Mouse (Mus musculus) kidney, postnatal 4 days (tissue): ENCODE measurements at regions not wholly inside any gene's neighbourhood (a gene's known extent, or its start where the extent isn't known, plus 50 kb on each side); places are given as distances from the start of the nearest gene placed in this dataset.

Experiments
- DNase-seq, 2 experiments: peaks; one replicate each; pipeline ENCODE4 v3.0.0; 2021; ENCODE audit warnings: mixed read lengths in 2 of 2

DNA sequence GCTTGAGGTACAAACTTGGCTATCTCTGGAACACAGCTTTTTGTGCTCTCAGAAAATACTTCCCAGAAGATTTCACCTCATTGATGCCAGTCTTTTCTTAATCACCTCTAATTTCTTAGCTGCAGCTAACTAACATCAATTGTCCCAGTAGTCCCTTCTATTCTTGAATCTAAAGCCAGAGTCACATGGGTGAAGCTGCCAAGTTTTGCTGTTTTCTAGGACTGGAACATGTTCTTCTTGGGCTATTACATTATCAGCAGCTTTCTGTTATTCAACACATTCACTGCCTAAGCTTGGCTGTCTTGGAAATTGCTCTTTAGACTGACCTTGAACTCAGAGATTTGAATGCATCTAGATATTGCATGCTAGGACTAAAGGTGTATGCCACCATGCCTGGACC is 583.9 kb downstream of the Cetn3 start:
- no peak for DNase-seq

DNA sequence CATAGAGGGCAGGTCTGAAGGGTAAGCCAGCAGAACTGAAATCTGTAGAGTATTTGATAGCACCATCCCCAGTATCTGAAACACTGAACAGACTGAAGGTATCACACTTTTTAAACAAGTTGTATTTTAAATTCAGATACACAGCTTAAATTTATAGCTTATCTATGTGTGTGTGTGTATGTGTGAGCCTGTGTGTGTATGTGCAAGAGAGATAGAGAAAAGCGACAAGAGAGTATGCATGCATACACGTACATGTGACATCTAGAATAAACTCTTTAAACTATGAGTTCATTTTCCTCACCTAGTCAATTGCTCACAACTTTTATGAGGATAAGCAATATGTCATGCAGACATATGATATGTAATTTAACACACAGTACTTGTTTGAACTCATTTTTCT is 588.7 kb downstream of the Cetn3 start:
- no peak for DNase-seq

DNA sequence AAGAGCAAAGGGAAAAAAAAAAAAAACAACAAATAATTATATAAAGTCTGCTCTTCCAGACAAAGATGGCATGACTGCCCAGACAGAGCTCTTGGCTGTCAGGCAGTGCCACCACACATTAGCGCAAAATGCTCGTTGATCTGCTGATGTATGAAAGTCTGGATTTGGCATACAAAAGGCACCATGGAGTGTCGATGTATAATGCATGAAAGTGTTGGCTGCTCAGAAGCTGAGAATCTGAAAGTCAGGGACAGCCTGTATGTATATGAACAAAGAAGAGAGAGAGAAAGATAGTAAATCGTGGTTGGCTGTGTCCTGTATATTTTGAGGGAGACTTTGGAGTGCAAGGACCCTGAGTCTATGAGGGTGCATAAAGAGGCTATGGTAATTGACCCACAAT is 589.7 kb downstream of the Cetn3 start:
- no peak for DNase-seq

DNA sequence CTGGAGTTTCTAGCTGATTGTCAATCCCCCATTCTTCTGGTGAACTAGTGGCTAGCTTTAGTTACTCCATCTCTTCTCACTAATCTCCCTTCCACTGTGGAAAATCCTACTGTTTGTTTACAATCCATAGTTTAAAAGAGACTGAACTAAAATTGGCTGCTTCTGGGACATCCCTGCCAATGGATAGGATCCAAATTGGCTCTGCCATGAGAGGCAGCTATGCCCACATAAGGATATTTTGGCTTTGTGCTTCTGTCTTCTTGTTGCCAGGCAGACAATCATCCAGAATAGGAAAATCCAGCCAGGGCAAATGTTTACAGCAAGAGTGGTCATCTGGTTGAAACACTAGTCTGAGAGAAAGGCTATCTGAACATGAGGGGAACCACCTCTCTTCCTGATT is 610.0 kb downstream of the Cetn3 start:
- DNase-seq: no peak

DNA sequence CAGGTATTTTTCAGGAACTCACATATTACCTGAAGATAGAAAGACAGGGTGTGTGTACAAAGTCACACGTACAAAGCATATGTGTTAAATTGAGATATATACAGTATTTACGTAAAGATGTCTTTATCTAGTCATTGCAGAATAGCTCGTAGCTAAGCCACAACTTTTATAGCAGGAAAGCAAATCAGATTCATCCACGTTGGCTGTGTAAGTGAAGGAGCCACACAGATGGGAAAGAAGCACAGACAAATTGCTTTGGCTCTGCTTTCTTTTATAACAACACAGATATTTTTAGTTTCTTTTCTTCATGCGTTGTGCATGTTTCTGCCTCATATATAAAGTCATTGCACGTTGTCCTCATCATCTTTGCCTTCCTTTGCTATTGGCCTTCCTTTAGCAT is 610.6 kb downstream of the Cetn3 start:
- no peak for DNase-seq

DNA sequence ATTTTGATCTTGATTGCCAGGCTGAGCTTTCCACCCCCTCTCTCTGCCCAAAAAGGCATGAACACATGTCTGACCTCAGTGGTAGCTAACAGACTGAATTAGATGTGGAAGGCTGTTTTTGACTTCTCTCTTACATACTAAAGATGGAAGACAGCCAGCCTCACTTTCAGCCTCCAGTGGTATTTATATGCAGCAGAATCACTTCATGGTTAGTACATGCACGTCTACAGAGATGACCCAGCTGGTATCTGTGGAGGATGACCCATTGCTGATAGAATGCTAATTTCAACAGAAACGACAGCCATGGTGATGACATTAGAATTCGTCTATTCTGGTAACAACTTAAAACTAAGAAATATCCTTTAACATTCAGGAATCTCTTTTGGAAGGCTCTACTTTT is 630.8 kb downstream of the Cetn3 start:
- DNase-seq: no peak

DNA sequence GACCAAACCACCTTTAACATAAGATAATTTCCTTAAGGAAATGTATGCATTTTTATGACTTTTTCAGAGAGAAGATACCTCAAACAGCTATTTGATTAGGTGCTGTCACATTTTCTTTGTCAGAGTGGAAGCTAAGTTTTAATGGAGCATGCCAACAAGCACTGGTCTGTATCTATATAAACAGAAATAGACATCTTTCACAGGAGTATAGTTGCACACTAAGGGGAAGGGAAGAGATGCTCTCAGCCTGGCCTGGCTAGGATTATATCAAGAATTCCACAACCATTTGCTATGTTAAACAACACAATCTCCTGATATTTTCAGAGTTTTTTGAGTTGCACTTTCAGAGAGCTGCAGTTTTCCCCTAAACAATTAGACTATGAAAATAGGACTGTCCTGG is 638.1 kb downstream of the Cetn3 start:
- no peak for DNase-seq

DNA sequence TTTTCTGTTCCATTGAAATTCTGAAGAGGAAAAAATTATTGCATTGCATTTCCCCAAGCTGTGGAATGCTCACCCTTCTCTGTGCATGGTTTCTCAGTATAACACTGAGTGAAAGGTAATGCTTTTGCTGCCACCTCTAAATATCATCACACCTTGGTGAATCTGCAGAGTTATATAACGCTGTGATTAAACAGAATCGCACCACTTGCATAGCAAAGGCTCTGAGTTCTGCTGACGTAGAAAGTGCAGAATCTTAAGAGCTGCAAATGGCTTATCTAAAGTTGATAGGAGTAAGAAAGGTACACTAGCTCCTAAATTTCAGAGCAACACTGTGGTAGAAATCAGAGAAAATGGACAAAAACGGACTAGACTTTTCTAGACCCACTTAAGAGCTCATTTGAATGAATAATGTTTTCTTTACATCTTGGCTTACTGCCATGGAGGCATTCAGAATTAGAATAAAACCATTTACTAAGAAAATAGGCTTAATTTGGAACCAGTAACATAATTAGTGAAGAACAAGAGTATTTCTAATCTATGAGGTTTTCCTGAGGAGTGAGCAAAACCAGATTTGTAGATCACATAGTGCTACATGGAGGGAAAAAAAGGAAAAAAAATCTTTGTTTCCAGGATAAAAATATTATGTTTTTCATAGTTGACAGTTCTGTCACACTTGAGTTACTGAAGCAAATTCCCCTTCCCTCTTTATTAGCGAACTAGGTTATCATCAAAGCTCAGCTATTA is 641.2 kb downstream of the Cetn3 start:
- DNase-seq: no peak

DNA sequence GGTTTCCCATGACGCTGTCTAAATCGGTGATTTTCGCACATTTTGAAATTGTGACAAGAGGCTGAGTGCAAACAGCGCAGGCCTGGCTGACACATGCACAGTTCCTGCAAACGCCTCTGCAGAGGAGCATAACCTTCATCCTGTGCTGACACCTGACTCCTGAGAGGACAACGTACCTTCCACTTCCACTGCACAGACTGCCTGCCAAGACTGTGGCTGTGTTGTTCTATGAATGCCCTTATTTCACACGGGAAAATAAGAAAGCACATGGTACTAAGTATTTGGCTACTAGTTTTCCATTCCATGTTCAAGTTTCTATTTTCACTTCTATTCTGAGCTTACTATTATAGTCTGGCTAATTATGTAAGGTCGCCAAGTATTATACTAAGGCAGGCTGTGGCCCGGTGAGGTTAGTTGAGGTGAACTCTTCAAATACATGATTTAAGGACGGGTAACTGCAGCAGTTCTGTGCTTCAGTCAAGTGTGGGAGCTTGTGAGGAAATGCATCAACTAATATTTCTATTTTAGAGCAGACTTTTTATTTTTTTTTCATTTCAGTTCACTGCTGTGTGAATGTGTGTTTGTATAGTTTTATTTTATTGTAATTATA is 642.0 kb downstream of the Cetn3 start:
- DNase-seq: no peak

DNA sequence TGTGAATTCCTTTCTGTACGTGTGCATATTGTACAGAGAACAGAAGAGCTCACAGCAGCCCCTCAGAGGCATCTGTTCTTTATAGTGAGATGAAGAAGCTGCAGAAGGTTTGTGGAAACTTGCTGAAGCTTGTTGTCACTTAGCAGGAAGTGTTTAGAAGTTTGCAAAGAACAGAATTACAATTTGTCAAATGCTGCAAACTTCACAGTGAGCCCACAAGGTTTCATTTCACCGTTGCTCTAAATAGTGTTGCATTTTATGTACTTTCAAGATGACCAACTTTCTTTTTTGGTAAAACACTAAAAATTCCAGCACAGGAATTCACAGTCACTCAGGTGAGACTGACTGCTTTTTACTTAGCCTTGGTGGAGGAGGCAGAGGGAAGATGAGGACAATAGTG is 649.5 kb downstream of the Cetn3 start:
- no peak for DNase-seq

DNA sequence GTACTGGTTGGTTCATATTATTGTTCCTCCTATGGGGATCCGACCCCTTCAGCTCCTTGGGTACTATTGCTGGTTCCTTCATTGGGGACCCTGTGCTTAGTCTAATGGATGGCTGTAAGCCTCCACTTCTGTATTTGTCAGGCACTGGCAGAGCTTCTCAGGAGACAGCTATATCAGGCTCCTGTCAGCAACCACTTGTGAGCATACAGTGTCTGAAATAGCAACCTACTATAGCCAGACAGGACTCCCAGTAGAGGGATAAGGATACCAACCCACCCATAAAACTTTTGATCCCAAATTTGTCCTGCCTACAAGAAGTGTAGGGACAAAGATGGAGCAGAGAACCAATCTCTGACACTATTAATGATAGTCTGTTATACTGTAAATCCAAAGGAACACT is 656.4 kb downstream of the Cetn3 start:
- no peak for DNase-seq

DNA sequence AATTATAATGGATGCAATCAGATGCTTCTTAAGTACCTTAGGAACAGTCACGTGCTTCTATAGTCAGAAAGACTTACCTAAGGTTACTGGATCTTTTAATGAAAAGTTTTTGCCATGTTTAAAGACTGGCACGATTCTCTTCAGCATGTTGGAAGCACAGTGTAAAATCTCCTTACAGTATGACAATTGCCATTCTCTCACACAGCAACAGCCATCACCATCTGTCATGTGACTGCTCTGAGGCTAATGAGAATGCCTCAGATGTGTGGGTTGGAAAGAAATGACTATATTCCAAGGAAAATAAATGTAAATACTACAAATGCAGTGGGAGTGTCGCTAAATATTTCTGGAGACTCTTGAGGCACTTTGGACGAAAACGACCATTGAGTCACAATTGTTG is 670.8 kb downstream of the Cetn3 start:
- DNase-seq: no peak

DNA sequence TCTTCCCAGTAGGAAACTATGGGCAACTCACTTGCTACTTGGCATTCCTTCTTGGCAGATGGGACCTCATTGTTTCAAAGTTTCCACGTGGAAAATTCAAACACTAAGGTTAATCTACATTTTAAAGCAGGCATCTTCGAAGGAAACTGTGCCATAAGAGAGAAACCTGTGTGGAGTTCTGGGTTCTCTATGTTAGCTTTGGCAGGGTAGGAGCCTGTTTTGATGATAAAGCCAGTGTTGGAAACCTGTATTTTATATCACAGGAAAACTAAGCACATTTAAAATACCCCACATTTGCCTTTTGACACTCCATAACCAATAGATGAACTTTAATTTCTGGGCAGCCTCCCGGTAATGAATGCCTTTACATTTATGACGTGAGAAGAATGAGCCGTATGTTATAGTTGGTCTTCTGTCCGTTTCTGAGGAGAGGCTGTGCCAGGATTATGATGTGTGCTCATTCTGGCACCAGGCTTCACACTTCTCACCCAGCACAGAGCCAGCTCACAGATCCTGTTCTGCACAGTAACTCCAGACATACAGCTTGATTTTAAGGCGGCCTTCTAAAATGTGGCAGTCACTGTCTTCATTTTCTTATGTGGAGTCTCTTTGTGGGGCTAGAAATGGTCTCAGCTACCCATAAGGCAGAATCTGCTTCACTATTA is 700.5 kb downstream of the Cetn3 start:
- DNase-seq: no peak

DNA sequence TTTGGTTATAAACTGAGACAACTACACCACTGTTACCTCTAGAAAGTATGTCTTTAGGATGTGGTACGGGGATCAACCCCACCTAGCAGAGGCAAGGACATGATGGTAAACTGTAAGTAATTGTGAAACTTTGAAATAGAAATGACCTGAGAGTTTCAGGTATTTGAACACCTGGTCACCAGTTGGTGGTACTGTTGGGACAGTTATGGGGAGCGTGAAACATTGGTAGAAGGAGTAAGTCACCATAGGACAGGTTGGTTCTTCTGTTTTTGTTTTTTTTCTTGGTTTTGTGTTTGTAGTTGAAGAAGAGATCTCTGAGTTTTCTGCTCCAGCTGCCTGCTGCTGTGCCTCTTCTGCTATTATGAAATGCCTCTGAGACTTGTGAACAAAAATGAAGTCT is 713.7 kb downstream of the Cetn3 start:
- DNase-seq: no peak

DNA sequence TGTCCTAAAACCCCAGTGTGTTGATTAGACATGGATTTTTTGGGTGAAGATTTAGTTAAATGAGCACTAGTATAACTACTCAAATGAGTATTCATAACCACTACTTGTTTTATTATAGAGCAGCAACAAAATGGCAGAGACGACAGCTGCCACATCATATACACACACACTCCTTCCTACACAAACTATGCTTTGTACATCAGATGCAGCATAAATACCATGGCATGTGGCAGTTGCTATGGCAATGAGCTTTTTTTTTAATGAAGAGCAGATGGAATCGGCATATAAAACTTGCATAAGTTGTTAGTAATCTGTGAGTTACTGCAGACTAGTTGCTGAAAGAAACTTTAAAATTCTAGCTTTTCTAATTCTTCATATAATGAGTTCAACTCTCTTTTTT is 725.3 kb downstream of the Cetn3 start:
- no peak for DNase-seq

DNA sequence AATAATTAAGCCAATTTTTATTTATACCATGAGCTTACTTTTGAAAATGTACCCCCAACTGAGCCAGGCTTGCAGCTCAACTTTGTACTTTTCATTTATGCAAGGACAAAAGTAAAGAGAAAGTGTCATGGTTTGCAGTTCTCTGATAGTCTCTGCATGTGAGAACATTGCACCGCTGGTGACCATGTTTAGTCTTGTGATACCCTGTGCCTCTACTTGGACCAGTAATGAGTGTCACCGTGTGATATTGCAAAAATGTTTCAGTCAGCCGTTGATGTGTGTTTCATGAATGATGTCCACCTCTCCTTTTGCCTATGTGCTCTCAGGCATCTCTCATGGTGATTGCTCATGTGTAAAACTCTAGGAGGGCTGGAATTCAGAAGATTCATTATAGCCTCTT is 726.6 kb downstream of the Cetn3 start:
- no peak for DNase-seq
